ENCODE assay signal across 9 mouse cellular contexts in genomic region chr8:84284608-84285063, GRCm38 (mm10). TPM values are rescaled to one million over a fixed set of nuclear protein-coding genes. Genes with fewer than 3 reads are reported as not detected.
DNase-seq lines count a peak whose midpoint lies in the region; ATAC-seq and TF ChIP-seq lines count a peak whose summit lies in the region.
"Had no signal": no experiment of that assay in that cellular context is flagged by ENCODE, and none has a peak within 500 bp of the region (broad histone marks: within the 10 kb centered on the region; RNA-seq: fewer than 3 reads in every experiment).

No protein-coding gene starts in this region.

- no peak for TF ChIP-seq CTCF in lung, adult 2 months (IDR thresholded peaks at IDR 0.05; ENCODE audit: insufficient read depth, low read length)
- no peak for TF ChIP-seq CTCF in lung, postnatal 0 days (IDR thresholded peaks at IDR 0.05)

- DNase-seq in lung, adult 2 months = peak; percentile 13
- DNase-seq in lung, postnatal 25 days (ENCODE audit: low spot score) = no peak
- peak; percentile 16 to 38 for DNase-seq in heart, postnatal 36 days
- DNase-seq in lung, postnatal 0 days (ENCODE audit: low spot score) = peak; percentile 64
- no peak for DNase-seq in adipocyte (ENCODE audit: low spot score)
- DNase-seq in left cerebral cortex, adult 9 months (ENCODE audit: low spot score in 2 of 2) = no peak
- DNase-seq in thymus, postnatal 25 days = no peak

- intact Hi-C loops in heart, postnatal 36 days (cut with DNase I) = loop anchor here (1.0 to 10.0 kb wide), 3 partner anchors 50 to 245 kb away; partner anchors contain the start of gene Zswim4

- H3K9ac ChIP-seq in embryonic facial prominence, embryonic 12.5 days = no peak overlapping the region
- H3K9ac ChIP-seq in lung, postnatal 0 days (replicated peaks; ENCODE audit: low read depth) = no peak overlapping the region; the same call in 1 of the 2 replicates
- H3K9ac ChIP-seq: liver, embryonic 15.5 days had no signal

- H3K4me1 ChIP-seq in lung, adult 2 months (ENCODE audit: control insufficient read depth, insufficient read depth, low read length) = no peaks in the 10 kb centered on the region
- peaks cover 5% of the 10 kb centered on the region; the same call in 1 of the 2 replicates for H3K4me1 ChIP-seq in embryonic facial prominence, embryonic 12.5 days
- no peaks in the 10 kb centered on the region for H3K4me1 ChIP-seq in lung, postnatal 0 days (ENCODE audit: insufficient read depth, low read depth, low read length)
- H3K4me1 ChIP-seq: liver, embryonic 15.5 days had no signal

- ATAC-seq in embryonic facial prominence, embryonic 12.5 days (ENCODE audit: insufficient number of reproducible peaks, insufficient read depth, low FRiP score, low TSS enrichment) = no peak
- ATAC-seq in lung, postnatal 0 days = peak; percentile 73

- no peak for TF ChIP-seq POLR2A in lung, adult 2 months (IDR thresholded peaks at IDR 0.05; ENCODE audit: borderline replicate concordance, extremely low read depth, low read depth, low read length)

- peak overlapping the region; percentile 63 for H3K4me3 ChIP-seq in lung, adult 2 months (replicated peaks; ENCODE audit: extremely low read depth, low read depth, low read length)
- peak overlapping the region; percentile 21 for H3K4me3 ChIP-seq in embryonic facial prominence, embryonic 12.5 days
- H3K4me3 ChIP-seq in lung, postnatal 0 days (ENCODE audit: low read depth, low read length) = peak overlapping the region; percentile 14; the same call in 1 of the 2 replicates
- H3K4me3 ChIP-seq: liver, embryonic 15.5 days had no signal

- no peaks in the 10 kb centered on the region for H3K27me3 ChIP-seq in embryonic facial prominence, embryonic 12.5 days
- H3K27me3 ChIP-seq in lung, postnatal 0 days (replicated peaks; ENCODE audit: insufficient read depth, low read length) = no peaks in the 10 kb centered on the region
- H3K27me3 ChIP-seq: liver, embryonic 15.5 days had no signal

- TF ChIP-seq EP300 in lung, postnatal 0 days (IDR thresholded peaks at IDR 0.05) = no peak

- H3K4me2 ChIP-seq in embryonic facial prominence, embryonic 12.5 days (replicated peaks) = peak overlapping the region; percentile 42
- H3K4me2 ChIP-seq in lung, postnatal 0 days (replicated peaks; ENCODE audit: low read depth, low read length) = peak overlapping the region; percentile 42
- H3K4me2 ChIP-seq: liver, embryonic 15.5 days had no signal

- no peaks in the 10 kb centered on the region for H3K9me3 ChIP-seq in embryonic facial prominence, embryonic 12.5 days
- no peaks in the 10 kb centered on the region for H3K9me3 ChIP-seq in lung, postnatal 0 days (ENCODE audit: low read length)
- H3K9me3 ChIP-seq: liver, embryonic 15.5 days had no signal

- 11% methylated on average over 9 of the region's 9 CpGs for WGBS in lung, adult 2 months
- WGBS in embryonic facial prominence, embryonic 12.5 days = 23% methylated on average over 9 of the region's 9 CpGs
- 13% methylated on average over 9 of the region's 9 CpGs for WGBS in lung, postnatal 0 days

- H3K36me3 ChIP-seq in embryonic facial prominence, embryonic 12.5 days = no peaks in the 10 kb centered on the region
- no peaks in the 10 kb centered on the region for H3K36me3 ChIP-seq in lung, postnatal 0 days (ENCODE audit: insufficient read depth, low read length)
- H3K36me3 ChIP-seq: liver, embryonic 15.5 days had no signal

- H3K27ac ChIP-seq in embryonic facial prominence, embryonic 12.5 days = peak overlapping the region; percentile 87
- peak overlapping the region; percentile 71 for H3K27ac ChIP-seq in lung, postnatal 0 days (ENCODE audit: low read length)
- H3K27ac ChIP-seq: liver, embryonic 15.5 days had no signal

RNA-seq across cellular contexts. Expression of gene Ccdc130, which starts 14.5 kb away (rescaled TPM):
- 37.6 and 63.7 TPM in 2 replicates for polyA plus RNA-seq in lung, adult 2 months (2012; rRNA removed)
- polyA plus RNA-seq in embryonic facial prominence, embryonic 12.5 days (2016; fragmentation: Nextera tagmentation; extraction: Ambion mirVana) = 18.1 and 24.5 TPM in 2 replicates
- total RNA-seq in heart, postnatal 36 days (2021) = 10 to 100 TPM in 1 of 2 experiments, 1 to 10 TPM in 1; 7.5 to 11.0 TPM
- 14.7 and 17.4 TPM in 2 replicates for polyA plus RNA-seq in lung, postnatal 0 days (2015; fragmentation: Nextera tagmentation; extraction: Ambion mirVana)

RNA-seq across cellular contexts. Expression of gene Mri1, which starts 27.5 kb away (rescaled TPM):
- polyA plus RNA-seq in lung, adult 2 months (2012; rRNA removed) = 66.2 and 78.8 TPM in 2 replicates
- 70.2 and 71.2 TPM in 2 replicates for polyA plus RNA-seq in embryonic facial prominence, embryonic 12.5 days (2016; fragmentation: Nextera tagmentation; extraction: Ambion mirVana)
- 10 to 100 TPM; 10.1 to 12.3 TPM for total RNA-seq in heart, postnatal 36 days (2021)
- polyA plus RNA-seq in lung, postnatal 0 days (2015; fragmentation: Nextera tagmentation; extraction: Ambion mirVana) = 47.4 and 56.8 TPM in 2 replicates

RNA-seq across cellular contexts. Expression of gene D8Ertd738e, which starts 35.1 kb away (rescaled TPM):
- 116 and 149 TPM in 2 replicates for polyA plus RNA-seq in lung, adult 2 months (2012; rRNA removed)
- polyA plus RNA-seq in embryonic facial prominence, embryonic 12.5 days (2016; fragmentation: Nextera tagmentation; extraction: Ambion mirVana) = 322 and 341 TPM in 2 replicates
- 100 to 1,000 TPM; 231 to 232 TPM for total RNA-seq in heart, postnatal 36 days (2021)
- 302 and 339 TPM in 2 replicates for polyA plus RNA-seq in lung, postnatal 0 days (2015; fragmentation: Nextera tagmentation; extraction: Ambion mirVana)

RNA-seq across cellular contexts. Expression of gene Zswim4, which starts 47.8 kb away (rescaled TPM):
- 21.2 and 24.0 TPM in 2 replicates for polyA plus RNA-seq in lung, adult 2 months (2012; rRNA removed)
- polyA plus RNA-seq in embryonic facial prominence, embryonic 12.5 days (2016; fragmentation: Nextera tagmentation; extraction: Ambion mirVana) = 32.4 and 32.9 TPM in 2 replicates
- total RNA-seq in heart, postnatal 36 days (2021) = 10 to 100 TPM in 1 of 2 experiments, 1 to 10 TPM in 1; 9.5 to 11.0 TPM
- 7.8 and 8.4 TPM in 2 replicates for polyA plus RNA-seq in lung, postnatal 0 days (2015; fragmentation: Nextera tagmentation; extraction: Ambion mirVana)

Comparison
In these comparisons a context has a peak if more than half of its experiments do, and no peak if none do; other contexts are left out.
1. DNase-seq: peak in lung, adult 2 months (single experiment), heart, postnatal 36 days (2 of 2) and lung, postnatal 0 days (single experiment); none in lung, postnatal 25 days (single experiment), adipocyte (single experiment), left cerebral cortex, adult 9 months (0 of 2) and thymus, postnatal 25 days (single experiment).
2. Peak in every context shown above with its lines, with median percentiles within 50 percentile points of each other: H3K4me3 ChIP-seq.